Mouse (Mus musculus) lung, postnatal 14 days (tissue): ENCODE data around the gene Plpp2.

ENCODE experiments used
- DNase-seq: peaks from one replicate; pipeline ENCODE4 v3.0.0; 2021

Plpp2 gene

GRCm38 (mm10) chr10:79548971-79549723 is 15.6 kb upstream of the Plpp2 start:
- no peak for DNase-seq

GRCm38 (mm10) chr10:79548546-79548945 is 14.9 kb upstream of the Plpp2 start:
- DNase-seq: no peak

- DNase-seq: no peak
Measured at GRCm38 (mm10) chr10:79547148-79547675, 13.6 kb upstream of the Plpp2 start.

- no peak for DNase-seq
Measured at GRCm38 (mm10) chr10:79546483-79546882, 12.9 kb upstream of the Plpp2 start.

GRCm38 (mm10) chr10:79545891-79546290 is 12.3 kb upstream of the Plpp2 start:
- no peak for DNase-seq

- DNase-seq: no peak
Measured at GRCm38 (mm10) chr10:79544631-79545030, 11.0 kb upstream of the Plpp2 start.

- DNase-seq: no peak
Measured at GRCm38 (mm10) chr10:79543884-79544597, 10.4 kb upstream of the Plpp2 start.

- no peak for DNase-seq
Measured at GRCm38 (mm10) chr10:79542171-79542570, 8.6 kb upstream of the Plpp2 start.

GRCm38 (mm10) chr10:79541522-79541921 is 7.9 kb upstream of the Plpp2 start:
- DNase-seq: no peak

GRCm38 (mm10) chr10:79540746-79541145 is 7.2 kb upstream of the Plpp2 start:
- no peak for DNase-seq

GRCm38 (mm10) chr10:79539701-79540495 is 6.3 kb upstream of the Plpp2 start:
- DNase-seq: no peak

- DNase-seq: no peak
Measured at GRCm38 (mm10) chr10:79538873-79539272, 5.3 kb upstream of the Plpp2 start.

- no peak for DNase-seq
Measured at GRCm38 (mm10) chr10:79538323-79538722, 4.7 kb upstream of the Plpp2 start.

- DNase-seq: no peak
Measured at GRCm38 (mm10) chr10:79537781-79538180, 4.2 kb upstream of the Plpp2 start.

GRCm38 (mm10) chr10:79537271-79537670 is 3.7 kb upstream of the Plpp2 start:
- DNase-seq: no peak

- DNase-seq: no peak
Measured at GRCm38 (mm10) chr10:79536461-79537080, 3.0 kb upstream of the Plpp2 start.

- no peak for DNase-seq
Measured at GRCm38 (mm10) chr10:79535431-79535830, 1.8 kb upstream of the Plpp2 start.

GRCm38 (mm10) chr10:79534426-79534825 is 830 bp upstream of the Plpp2 start:
- DNase-seq: no peak

- DNase-seq: no peak
Measured at GRCm38 (mm10) chr10:79532678-79533077, 918 bp downstream of the Plpp2 start.

- no peak for DNase-seq
Measured at GRCm38 (mm10) chr10:79531593-79531992, 2.0 kb downstream of the Plpp2 start.

GRCm38 (mm10) chr10:79530721-79531120 is 2.9 kb downstream of the Plpp2 start:
- DNase-seq: no peak

- no peak for DNase-seq
Measured at GRCm38 (mm10) chr10:79530241-79530640, 3.4 kb downstream of the Plpp2 start.

GRCm38 (mm10) chr10:79528081-79528480 is 5.5 kb downstream of the Plpp2 start:
- DNase-seq: no peak
